Comparison of ENCODE assay signal across 22 mouse cellular contexts in the genomic region with DNA sequence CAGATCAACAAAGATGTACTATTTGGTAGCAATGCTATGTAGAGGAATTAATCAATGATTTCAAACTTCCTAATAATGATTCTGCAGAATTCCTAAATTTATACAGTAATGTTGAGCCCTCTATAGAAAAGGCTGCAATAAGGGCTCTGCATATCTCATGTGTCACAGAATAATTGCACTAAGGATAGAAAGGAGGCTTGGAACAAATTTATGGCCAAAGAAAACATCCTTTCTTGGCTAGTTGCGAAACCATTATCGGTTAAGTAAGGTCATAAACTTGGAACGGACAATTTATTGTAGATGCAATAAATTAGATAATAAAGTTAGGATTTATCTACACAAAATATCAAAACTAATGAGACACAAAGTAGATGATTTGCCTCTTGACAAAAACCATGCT. TPM values are rescaled to one million over a fixed set of nuclear protein-coding genes. Genes with fewer than 3 reads are reported as not detected.
"Had no signal": no experiment of that assay in that cellular context is flagged by ENCODE, and none has a peak within 500 bp of the region (broad histone marks: within the 10 kb centered on the region; RNA-seq: fewer than 3 reads in every experiment).

No protein-coding gene starts in this region.

- ATAC-seq: intestine, embryonic 15.5 days; liver, postnatal 0 days; midbrain, embryonic 15.5 days had no signal

- H3K27me3 ChIP-seq: intestine, embryonic 15.5 days; limb, embryonic 12.5 days; limb, embryonic 15.5 days; lung, embryonic 15.5 days; midbrain, embryonic 12.5 days; midbrain, embryonic 15.5 days; neural tube, embryonic 13.5 days had no signal

- DNase-seq: kidney, adult 11 months; kidney, postnatal 36 days; left cerebral cortex, postnatal 4 days; liver, postnatal 0 days; lung, postnatal 14 days; retina, postnatal 1 day; thymus, adult 18-20 months; thymus, postnatal 36 days had no signal

- H3K27ac ChIP-seq: intestine, embryonic 15.5 days; limb, embryonic 12.5 days; limb, embryonic 15.5 days; liver, embryonic 14.5 days; lung, embryonic 15.5 days; macrophage; midbrain, embryonic 12.5 days; midbrain, embryonic 15.5 days; neural tube, embryonic 13.5 days had no signal

- H3K4me2 ChIP-seq: intestine, embryonic 15.5 days; limb, embryonic 12.5 days; limb, embryonic 15.5 days; liver, embryonic 11.5 days; lung, embryonic 15.5 days; midbrain, embryonic 12.5 days; midbrain, embryonic 15.5 days; neural tube, embryonic 13.5 days had no signal

- H3K9me3 ChIP-seq: intestine, embryonic 15.5 days; limb, embryonic 12.5 days; limb, embryonic 15.5 days; lung, embryonic 15.5 days; midbrain, embryonic 12.5 days; midbrain, embryonic 15.5 days; neural tube, embryonic 13.5 days had no signal

- H3K4me3 ChIP-seq: intestine, embryonic 15.5 days; limb, embryonic 12.5 days; limb, embryonic 15.5 days; lung, embryonic 15.5 days; midbrain, embryonic 12.5 days; midbrain, embryonic 15.5 days; neural tube, embryonic 13.5 days had no signal

- H3K9ac ChIP-seq: intestine, embryonic 15.5 days; limb, embryonic 12.5 days; limb, embryonic 15.5 days; liver, embryonic 14.5 days; liver, postnatal 0 days; lung, embryonic 15.5 days; midbrain, embryonic 12.5 days; midbrain, embryonic 15.5 days; neural tube, embryonic 13.5 days had no signal

- H3K36me3 ChIP-seq: intestine, embryonic 15.5 days; limb, embryonic 12.5 days; limb, embryonic 15.5 days; lung, embryonic 15.5 days; midbrain, embryonic 12.5 days; midbrain, embryonic 15.5 days; neural tube, embryonic 13.5 days had no signal

- H3K4me1 ChIP-seq: intestine, embryonic 15.5 days; limb, embryonic 12.5 days; limb, embryonic 15.5 days; lung, embryonic 15.5 days; midbrain, embryonic 12.5 days; midbrain, embryonic 15.5 days; neural tube, embryonic 13.5 days had no signal

RNA-seq across cellular contexts. Expression of gene Scn1a, which starts 24.8 kb away (rescaled TPM):
- total RNA-seq: megakaryocyte, adult 5-6 weeks; neutrophil, adult 5-6 weeks had no signal
- polyA plus RNA-seq: liver, postnatal 0 days; macrophage; small intestine, adult 2 months; spleen, adult 2 months had no signal
